Mouse (Mus musculus): ENCODE measurements around the gene Sufu.

DNA sequence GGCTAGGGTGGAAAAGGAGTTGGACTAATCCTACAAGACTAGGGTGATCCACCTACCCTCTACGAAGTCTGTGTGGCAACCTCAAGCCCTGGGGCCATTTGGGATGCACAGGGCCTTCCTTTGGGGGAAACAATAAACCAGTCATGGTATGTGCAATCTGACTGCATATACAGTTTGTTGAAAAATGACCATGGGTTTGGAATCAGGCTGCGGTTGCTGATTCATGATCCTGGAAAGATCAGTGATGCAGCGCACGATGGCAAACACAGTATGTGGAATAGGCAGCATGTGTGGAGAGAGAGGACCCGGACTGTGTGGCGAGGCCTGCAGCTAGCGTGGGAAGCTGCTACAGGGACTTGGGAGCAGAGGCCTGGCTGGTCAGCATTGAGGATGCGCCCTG, 58.9 kb downstream of the Sufu start:
- TF ChIP-seq CTCF (IDR thresholded peaks at IDR 0.05) = no peak
- TF ChIP-seq EP300 (IDR thresholded peaks at IDR 0.05) = no peak
